Comparison of ENCODE assay signal across 39 mouse cellular contexts in the genomic region with DNA sequence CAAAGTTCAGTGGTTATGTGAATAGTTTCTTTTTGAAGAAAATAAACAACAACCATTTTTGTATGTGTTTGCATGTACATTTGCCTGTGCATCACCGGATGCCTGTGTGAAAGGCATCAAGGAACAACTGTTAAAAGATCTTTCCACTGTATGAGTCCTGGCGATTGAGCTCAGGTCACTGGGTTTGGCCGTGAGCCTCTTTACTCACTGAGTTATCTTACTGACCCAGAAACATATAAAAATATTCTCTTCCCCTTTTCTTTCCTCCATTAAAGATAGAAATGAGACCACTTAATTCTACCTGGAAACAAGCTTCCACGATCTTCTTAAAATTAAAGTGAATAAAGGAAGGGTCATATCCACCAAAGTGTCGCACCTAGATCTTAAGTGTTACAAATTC. TPM values are rescaled to one million over a fixed set of nuclear protein-coding genes. Genes with fewer than 3 reads are reported as not detected.
"Had no signal": no experiment of that assay in that cellular context is flagged by ENCODE, and none has a peak within 500 bp of the region (broad histone marks: within the 10 kb centered on the region; RNA-seq: fewer than 3 reads in every experiment).

No protein-coding gene starts in this region.

- H3K4me1 ChIP-seq: forebrain, embryonic 15.5 days; heart, embryonic 10.5 days had no signal

- ATAC-seq: forebrain, embryonic 13.5 days; forebrain, embryonic 14.5 days; forebrain, embryonic 15.5 days; forebrain, embryonic 16.5 days; forebrain, postnatal 0 days had no signal

- H3K4me3 ChIP-seq: embryonic facial prominence, embryonic 10.5 days; embryonic facial prominence, embryonic 12.5 days; embryonic facial prominence, embryonic 13.5 days; embryonic facial prominence, embryonic 15.5 days; erythroblast, embryonic 14.5 days; forebrain, embryonic 10.5 days; forebrain, embryonic 12.5 days; forebrain, embryonic 13.5 days; forebrain, embryonic 15.5 days; gastrocnemius, adult 2 months; heart, adult 2 months; heart, embryonic 10.5 days had no signal

- H3K9me3 ChIP-seq: embryonic facial prominence, embryonic 10.5 days; embryonic facial prominence, embryonic 12.5 days; embryonic facial prominence, embryonic 13.5 days; embryonic facial prominence, embryonic 15.5 days; forebrain, embryonic 10.5 days; forebrain, embryonic 12.5 days; forebrain, embryonic 13.5 days; forebrain, embryonic 15.5 days; heart, embryonic 10.5 days had no signal

- H3K27me3 ChIP-seq: embryonic facial prominence, embryonic 12.5 days; embryonic facial prominence, embryonic 13.5 days; embryonic facial prominence, embryonic 15.5 days; forebrain, embryonic 12.5 days; forebrain, embryonic 13.5 days; forebrain, embryonic 15.5 days had no signal

- H3K9ac ChIP-seq: embryonic facial prominence, embryonic 12.5 days; embryonic facial prominence, embryonic 13.5 days; embryonic facial prominence, embryonic 15.5 days; forebrain, embryonic 12.5 days; forebrain, embryonic 13.5 days; forebrain, embryonic 15.5 days; forebrain, postnatal 0 days had no signal

- H3K4me2 ChIP-seq: embryonic facial prominence, embryonic 12.5 days; embryonic facial prominence, embryonic 13.5 days; embryonic facial prominence, embryonic 15.5 days; forebrain, embryonic 12.5 days; forebrain, embryonic 13.5 days; forebrain, embryonic 15.5 days had no signal

- H3K36me3 ChIP-seq: embryonic facial prominence, embryonic 10.5 days; embryonic facial prominence, embryonic 12.5 days; embryonic facial prominence, embryonic 13.5 days; embryonic facial prominence, embryonic 15.5 days; forebrain, embryonic 10.5 days; forebrain, embryonic 12.5 days; forebrain, embryonic 15.5 days; heart, embryonic 10.5 days had no signal

- H3K27ac ChIP-seq: embryonic facial prominence, embryonic 10.5 days; embryonic facial prominence, embryonic 12.5 days; embryonic facial prominence, embryonic 13.5 days; embryonic facial prominence, embryonic 15.5 days; forebrain, embryonic 10.5 days; forebrain, embryonic 12.5 days; forebrain, embryonic 13.5 days; forebrain, embryonic 15.5 days; gastrocnemius, adult 2 months; heart, adult 2 months; heart, embryonic 10.5 days had no signal

- DNase-seq: cerebellum, adult 8-10 months; cerebellum, adult 9-10 months; cerebellum, adult 9-11 months; cerebellum, postnatal 10 days; cerebellum, postnatal 14 days; cerebellum, postnatal 25 days; cerebellum, postnatal 36 days; embryo, embryonic 11 days; forebrain, postnatal 0 days; gastrocnemius, adult 2 months; gastrocnemius, postnatal 10 days; gastrocnemius, postnatal 14 days; gastrocnemius, postnatal 25 days; gastrocnemius, postnatal 36 days; heart, adult 18-20 months; heart, adult 2 months had no signal

RNA-seq across cellular contexts. Expression of gene Gm5426, which starts 10.2 kb away (rescaled TPM):
- total RNA-seq: common myeloid progenitor, adult 5-6 weeks; forebrain, postnatal 0 days; gastrocnemius, adult 18-20 months; gastrocnemius, adult 2 months; gastrocnemius, adult 8-10 months; gastrocnemius, postnatal 10 days; gastrocnemius, postnatal 14 days; gastrocnemius, postnatal 25 days; gastrocnemius, postnatal 36 days; gastrocnemius, postnatal 4 days; granulocyte monocyte progenitor cell, adult 5-6 weeks; heart, adult 18-20 months; heart, adult 2 months had no signal
- polyA plus RNA-seq: cortical plate, adult 2 months; embryonic facial prominence, embryonic 10.5 days; embryonic facial prominence, embryonic 11.5 days; embryonic facial prominence, embryonic 12.5 days; embryonic facial prominence, embryonic 13.5 days; embryonic facial prominence, embryonic 14.5 days; embryonic facial prominence, embryonic 15.5 days; erythroblast, embryonic 14.5 days; forebrain, embryonic 10.5 days; forebrain, embryonic 11.5 days; forebrain, embryonic 12.5 days; forebrain, embryonic 13.5 days; forebrain, embryonic 14.5 days; forebrain, embryonic 15.5 days; forebrain, embryonic 16.5 days; forebrain, postnatal 0 days; frontal cortex, adult 2 months; gonadal fat pad, adult 2 months; heart, adult 2 months; heart, embryonic 10.5 days had no signal
